Mouse (Mus musculus): ENCODE data around the gene Serpinb9b. TPM values are rescaled to one million over a fixed set of nuclear protein-coding genes. Genes with fewer than 3 reads are reported as not detected.

The Serpinb9b gene
- total and polyA plus RNA-seq, 3 experiments, result 1.5 to 3.9 TPM; not detected in 1

DNA sequence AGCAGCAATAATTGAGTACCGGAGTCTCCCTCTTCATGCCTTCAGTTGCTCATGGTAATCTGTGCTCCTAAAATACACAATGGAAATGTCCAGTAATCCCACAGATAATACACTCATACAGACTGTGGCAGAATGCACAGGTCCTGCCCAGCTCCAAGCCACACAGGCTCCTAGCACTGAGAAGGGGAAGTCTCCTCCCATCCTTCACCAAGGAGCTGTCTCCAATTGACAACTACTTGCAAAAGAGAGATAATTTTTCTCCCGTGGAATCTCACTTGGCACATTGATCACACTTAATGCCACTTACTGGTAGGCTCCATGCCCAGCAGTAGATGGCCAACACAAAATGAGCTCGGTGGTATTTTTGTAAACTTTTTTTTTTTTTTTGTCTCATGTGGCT, 49.0 kb downstream of the Serpinb9b start:
- Histone ChIP-seq H3K79me2 (ENCODE audit: control insufficient read depth, insufficient read depth, low read length, poor library complexity) (no peaks in the 10 kb centered on the region), H3K36me3 (ENCODE audit: control insufficient read depth in 1 of 2, insufficient read depth in 2 of 2, low read length in 2 of 2) (no peaks in the 10 kb centered on the region), H3K4me1 (ENCODE audit: control insufficient read depth in 1 of 2, insufficient read depth in 2 of 2, low read length in 2 of 2) (no peaks in the 10 kb centered on the region), H3K9me3 (replicated peaks; ENCODE audit: insufficient read depth, low read length) (no peaks in the 10 kb centered on the region), H3K27ac (ENCODE audit: control insufficient read depth, low read depth, low read length) (no peak overlapping the region), H3K9ac (ENCODE audit: control insufficient read depth, low read depth, low read length, poor library complexity, severe bottlenecking) (no peak overlapping the region), H3K27me3 (ENCODE audit: control insufficient read depth in 1 of 2, insufficient read depth in 2 of 2, low read length in 2 of 2) (peaks cover 0 to 1% of the 10 kb centered on the region in 2 experiments; a peak in 2 of 4 replicates), H3K4me3 (ENCODE audit: control insufficient read depth in 1 of 2, insufficient read depth in 1 of 2, low read depth in 2 of 2, low read length in 2 of 2) (no peak overlapping the region)
- TF ChIP-seq GATA1 (IDR thresholded peaks at IDR 0.05; ENCODE audit: low read depth, low read length), result no peak
- no peak for TF ChIP-seq EP300 (IDR thresholded peaks at IDR 0.05; ENCODE audit: low read depth in 1 of 2, low read length in 2 of 2)
- TF ChIP-seq GABPA (IDR thresholded peaks at IDR 0.05; ENCODE audit: low read depth, low read length), result no peak
- peak; percentile 33 for DNase-seq (ENCODE audit: low read depth, low spot score)

DNA sequence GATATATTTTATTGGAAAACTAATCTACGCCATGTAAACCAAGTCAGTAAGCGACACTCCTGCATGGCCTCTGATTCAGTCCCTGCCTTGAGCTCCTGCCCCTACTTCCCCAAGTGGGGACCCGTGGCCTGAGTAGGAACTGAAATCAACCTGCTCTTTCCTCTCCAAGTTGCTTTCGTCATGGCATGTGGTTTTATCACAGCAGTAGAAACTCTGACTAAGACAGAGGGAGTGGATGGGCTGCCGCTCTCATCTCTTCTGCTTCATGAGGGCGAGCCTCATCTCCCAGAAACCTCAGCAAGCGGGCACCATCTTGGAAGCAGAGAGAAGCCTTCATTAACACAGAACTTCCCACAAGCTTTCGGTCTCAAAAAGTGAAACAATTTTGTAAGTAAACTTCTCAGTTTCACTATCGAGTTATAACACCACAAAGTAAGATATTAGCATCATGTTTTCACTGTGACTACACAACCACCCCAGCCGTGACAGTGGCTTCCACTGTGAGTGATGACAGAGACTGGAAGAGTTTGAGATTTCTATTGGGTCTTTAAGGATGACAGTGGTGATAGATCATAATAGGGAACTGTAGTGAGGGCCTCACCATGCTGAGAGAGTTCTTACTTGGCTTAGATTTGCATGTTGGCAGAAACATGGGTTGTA, 49.9 kb downstream of the Serpinb9b start:
- H3K27ac ChIP-seq (ENCODE audit: control insufficient read depth, low read depth, low read length), result no peak overlapping the region
- TF ChIP-seq POLR2AphosphoS5 (IDR thresholded peaks at IDR 0.05; ENCODE audit: borderline replicate concordance, low read depth, low read length), result no peak
- no peak for TF ChIP-seq MAFK (IDR thresholded peaks at IDR 0.05; ENCODE audit: borderline replicate concordance, low read depth, low read length)
- no peak for TF ChIP-seq TBP (IDR thresholded peaks at IDR 0.05; ENCODE audit: low read depth, low read length)
- no peak for TF ChIP-seq MXI1 (IDR thresholded peaks at IDR 0.05; ENCODE audit: low read depth, low read length)
- TF ChIP-seq MYC (IDR thresholded peaks at IDR 0.05; ENCODE audit: low read depth, low read length), result no peak
- no peak for TF ChIP-seq POLR2AphosphoS2 (IDR thresholded peaks at IDR 0.05; ENCODE audit: low read length)
- TF ChIP-seq RCOR1 (IDR thresholded peaks at IDR 0.05; ENCODE audit: low read depth, low read length), result no peak
- no peak for TF ChIP-seq MAX (IDR thresholded peaks at IDR 0.05; ENCODE audit: low read length)
- TF ChIP-seq ELF1 (IDR thresholded peaks at IDR 0.05; ENCODE audit: low read depth, low read length), result no peak
- no peak for TF ChIP-seq USF2 (IDR thresholded peaks at IDR 0.05; ENCODE audit: borderline replicate concordance in 1 of 2, insufficient read depth in 1 of 2, low read depth in 1 of 2, low read length in 2 of 2)
- no peak for TF ChIP-seq KAT2A (conservative IDR thresholded peaks at IDR 0.05; ENCODE audit: low read depth, low read length)
- no peak for DNase-seq (ENCODE audit: low read depth, low spot score)
- H3K79me2 ChIP-seq (ENCODE audit: control insufficient read depth, insufficient read depth, low read length, poor library complexity), result no peaks in the 10 kb centered on the region
- H3K9me3 ChIP-seq (replicated peaks; ENCODE audit: insufficient read depth, low read length), result no peaks in the 10 kb centered on the region
- no peaks in the 10 kb centered on the region for H3K4me1 ChIP-seq (ENCODE audit: control insufficient read depth in 1 of 2, insufficient read depth in 2 of 2, low read length in 2 of 2)
- no peak overlapping the region for H3K9ac ChIP-seq (ENCODE audit: control insufficient read depth, low read depth, low read length, poor library complexity, severe bottlenecking)
- no peak overlapping the region for H3K4me3 ChIP-seq (ENCODE audit: control insufficient read depth in 1 of 2, insufficient read depth in 1 of 2, low read depth in 2 of 2, low read length in 2 of 2)
- peaks cover 0 to 1% of the 10 kb centered on the region in 2 experiments; a peak in 2 of 4 replicates for H3K27me3 ChIP-seq (ENCODE audit: control insufficient read depth in 1 of 2, insufficient read depth in 2 of 2, low read length in 2 of 2)
- H3K36me3 ChIP-seq (ENCODE audit: control insufficient read depth in 1 of 2, insufficient read depth in 2 of 2, low read length in 2 of 2), result no peaks in the 10 kb centered on the region

Measured in MEL (cell line).